Comparison of ENCODE assay signal across 21 mouse cellular contexts in the genomic region with DNA sequence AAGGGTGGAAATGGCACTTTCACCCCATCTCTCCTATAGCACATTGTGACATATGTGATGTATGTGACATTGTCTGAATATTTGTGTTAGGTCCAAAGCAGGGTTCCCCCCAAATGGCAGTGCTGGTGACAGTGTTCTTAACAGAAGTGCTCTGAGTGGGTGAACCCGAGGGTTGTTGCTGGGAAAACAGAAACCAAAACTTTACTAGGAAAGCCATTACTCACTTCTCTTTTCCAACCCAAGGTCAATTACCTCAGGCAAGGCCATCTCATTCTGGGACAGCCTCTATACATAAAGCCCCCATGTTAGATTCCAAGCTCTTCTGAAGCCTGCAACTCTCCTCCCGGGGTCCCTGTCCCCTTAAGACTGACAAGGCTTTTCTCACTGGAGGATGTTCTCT. TPM values are rescaled to one million over a fixed set of nuclear protein-coding genes. Genes with fewer than 3 reads are reported as not detected.
A peak's percentile ranks its signal among the peaks of the same experiment; 100 is the strongest.
DNase-seq lines count a peak whose midpoint lies in the region; ATAC-seq lines count a peak whose summit lies in the region.
"Had no signal": no experiment of that assay in that cellular context is flagged by ENCODE, and none has a peak within 500 bp of the region (broad histone marks: within the 10 kb centered on the region; RNA-seq: fewer than 3 reads in every experiment).

No protein-coding gene starts in this region.

- no peaks in the 10 kb centered on the region for H3K36me3 ChIP-seq in macrophage (ENCODE audit: inconsistent target)
- no peaks in the 10 kb centered on the region for H3K36me3 ChIP-seq in heart, embryonic 11.5 days (ENCODE audit: control insufficient read depth, insufficient read depth, low read length)
- H3K36me3 ChIP-seq: embryonic facial prominence, embryonic 10.5 days; heart, embryonic 12.5 days; hindbrain, embryonic 15.5 days had no signal

- no peaks in the 10 kb centered on the region for H3K4me1 ChIP-seq in heart, embryonic 11.5 days (ENCODE audit: control insufficient read depth, insufficient read depth, low read length)
- H3K4me1 ChIP-seq: embryonic facial prominence, embryonic 10.5 days; forebrain, embryonic 13.5 days; heart, embryonic 12.5 days; hindbrain, embryonic 15.5 days had no signal

- H3K27me3 ChIP-seq in heart, embryonic 11.5 days (ENCODE audit: control insufficient read depth, insufficient read depth, low read length), result no peaks in the 10 kb centered on the region
- H3K27me3 ChIP-seq: forebrain, embryonic 13.5 days; heart, embryonic 12.5 days; hindbrain, embryonic 15.5 days had no signal

- H3K4me3 ChIP-seq in macrophage (ENCODE audit: inconsistent target), result no peak overlapping the region
- no peak overlapping the region for H3K4me3 ChIP-seq in heart, embryonic 11.5 days (ENCODE audit: low read depth, low read length)
- H3K4me3 ChIP-seq: embryonic facial prominence, embryonic 10.5 days; forebrain, embryonic 13.5 days; gastrocnemius, adult 2 months; heart, adult 2 months; heart, embryonic 12.5 days; hindbrain, embryonic 15.5 days had no signal

- no peak overlapping the region for H3K9ac ChIP-seq in heart, embryonic 11.5 days (ENCODE audit: low read depth, low read length)
- H3K9ac ChIP-seq: forebrain, embryonic 13.5 days; forebrain, postnatal 0 days; heart, embryonic 12.5 days; hindbrain, embryonic 15.5 days had no signal

- peak; percentile 32 for DNase-seq in adrenal gland, adult 2 months
- no peak for DNase-seq in adrenal gland, adult 18-20 months (ENCODE audit: low spot score in 2 of 2)
- DNase-seq in right cerebral cortex, postnatal 14 days, result no peak
- no peak for DNase-seq in embryo, embryonic 10 days (ENCODE audit: low spot score)
- DNase-seq: adrenal gland, postnatal 25 days; cerebellum, adult 2 months; cerebellum, postnatal 14 days; forebrain, postnatal 0 days; gastrocnemius, adult 2 months; gastrocnemius, postnatal 36 days; heart, adult 2 months had no signal

- no peaks in the 10 kb centered on the region for H3K9me3 ChIP-seq in heart, embryonic 11.5 days (replicated peaks; ENCODE audit: control insufficient read depth, low read length)
- H3K9me3 ChIP-seq: embryonic facial prominence, embryonic 10.5 days; forebrain, embryonic 13.5 days; hindbrain, embryonic 15.5 days had no signal

- ATAC-seq in monocyte, adult 5-6 weeks (replicated peaks; ENCODE audit: insufficient number of reproducible peaks, low FRiP score, low TSS enrichment, poor library complexity, severe bottlenecking), result 0 out of 2 replicates have a peak, but pooled peaks have one; percentile 27
- ATAC-seq in heart, embryonic 11.5 days (replicated peaks; ENCODE audit: insufficient number of reproducible peaks, low FRiP score, low TSS enrichment), result no peak
- ATAC-seq: CD4-positive, CD25-positive, alpha-beta regulatory T cell, adult 4 months; forebrain, embryonic 13.5 days; forebrain, postnatal 0 days; intestine, embryonic 16.5 days had no signal

- peak overlapping the region; percentile 85 for H3K27ac ChIP-seq in macrophage
- no peak overlapping the region for H3K27ac ChIP-seq in heart, embryonic 11.5 days (ENCODE audit: low read depth, low read length)
- H3K27ac ChIP-seq: embryonic facial prominence, embryonic 10.5 days; forebrain, embryonic 13.5 days; gastrocnemius, adult 2 months; heart, adult 2 months; hindbrain, embryonic 15.5 days had no signal

- H3K4me2 ChIP-seq in heart, embryonic 11.5 days, result no peak overlapping the region
- H3K4me2 ChIP-seq: forebrain, embryonic 13.5 days; heart, embryonic 12.5 days; hindbrain, embryonic 15.5 days had no signal

- peaks cover 8% of the 10 kb centered on the region; the same call in 1 of the 2 replicates for H3K79me2 ChIP-seq in macrophage (ENCODE audit: inconsistent target)

- 43% methylated on average over 2 of the region's 2 CpGs for WGBS in macrophage (ENCODE audit: missing documents)
- 51% methylated on average over 2 of the region's 2 CpGs for WGBS in heart, embryonic 11.5 days (ENCODE audit: insufficient replicate concordance)

RNA-seq across cellular contexts. Expression of a gene that starts 21.9 kb away (rescaled TPM):
- 10 to 100 TPM in 1 of 2 experiments, 1 to 10 TPM in 1; 8.0 to 12.6 TPM for total RNA-seq in adrenal gland, adult 2 months (2021)
- 1.5 and 2.0 TPM in 2 replicates for polyA plus RNA-seq in adrenal gland, adult 2 months (2012; rRNA removed)
- total RNA-seq in adrenal gland, adult 18-20 months (2021), result 1 to 10 TPM; 9.2 to 9.5 TPM
- total RNA-seq in macrophage (2018; cell fraction: chromatin; rRNA removed), result 10 to 100 TPM in 8 of 26 experiments, 1 to 10 TPM in 16, under 1 TPM in 2; 0.58 to 21.9 (median 5.1) TPM
- total RNA-seq in macrophage (2018; cell fraction: cytosol; rRNA removed), result 1 to 10 TPM in 21 of 26 experiments, under 1 TPM in 5; 0.61 to 5.6 (median 3.6) TPM
- 10 to 100 TPM in 7 of 26 experiments, 1 to 10 TPM in 14, under 1 TPM in 3, not detected in 2; 0.64 to 16.7 (median 3.8) TPM for total RNA-seq in macrophage (2018; cell fraction: nucleus; rRNA removed)
- polyA plus RNA-seq in macrophage (2018), result 3.6 to 4.3 TPM (median 3.6 TPM) in 3 replicates
- 2.1 to 6.5 TPM (median 2.1 TPM) in 3 replicates for total RNA-seq in monocyte, adult 5-6 weeks (2017)
- 7.1 and 9.3 TPM in 2 replicates for polyA plus RNA-seq in heart, embryonic 11.5 days (2014; fragmentation: Nextera tagmentation; extraction: Ambion mirVana)

RNA-seq across cellular contexts. Expression of a gene that starts 26.5 kb away (rescaled TPM):
- total RNA-seq in adrenal gland, adult 2 months (2021), result 1 to 10 TPM in 1 of 2 experiments, under 1 TPM in 1; 0.81 to 3.5 TPM
- polyA plus RNA-seq in adrenal gland, adult 2 months (2012; rRNA removed), result 1.2 and 1.3 TPM in 2 replicates
- 1 to 10 TPM; 1.1 to 1.9 TPM for total RNA-seq in adrenal gland, adult 18-20 months (2021)
- total RNA-seq in macrophage (2018; cell fraction: chromatin; rRNA removed), result 1 to 10 TPM in 10 of 26 experiments, under 1 TPM in 3, not detected in 13; 0.74 to 3.1 (median 1.2) TPM
- 10 to 100 TPM in 8 of 26 experiments, 1 to 10 TPM in 18; 1.1 to 16.8 (median 5.2) TPM for total RNA-seq in macrophage (2018; cell fraction: cytosol; rRNA removed)
- 10 to 100 TPM in 4 of 26 experiments, 1 to 10 TPM in 17, under 1 TPM in 2, not detected in 3; 0.75 to 12.7 (median 3.5) TPM for total RNA-seq in macrophage (2018; cell fraction: nucleus; rRNA removed)
- polyA plus RNA-seq in macrophage (2018), result 1.2 to 5.3 TPM (median 2.4 TPM) in 3 replicates
- total RNA-seq in monocyte, adult 5-6 weeks (2017), result 13.5 to 64.4 TPM (median 25.6 TPM) in 3 replicates
- polyA plus RNA-seq in heart, embryonic 11.5 days (2014; fragmentation: Nextera tagmentation; extraction: Ambion mirVana), result 0.27 TPM in 1 of 2 replicates, not detected in the other
- total RNA-seq: forebrain, postnatal 0 days; gastrocnemius, adult 2 months; gastrocnemius, postnatal 36 days; MEL had no signal
- polyA plus RNA-seq: embryonic facial prominence, embryonic 10.5 days; forebrain, embryonic 13.5 days; forebrain, postnatal 0 days; heart, embryonic 12.5 days; hindbrain, embryonic 15.5 days had no signal

RNA-seq across cellular contexts. Expression of a gene that starts 58.7 kb away (rescaled TPM):
- total RNA-seq in adrenal gland, adult 2 months (2021), result 100 to 1,000 TPM; 141 to 170 TPM
- polyA plus RNA-seq in adrenal gland, adult 2 months (2012; rRNA removed), result 21.3 and 25.9 TPM in 2 replicates
- 100 to 1,000 TPM; 125 to 136 TPM for total RNA-seq in adrenal gland, adult 18-20 months (2021)
- 100 to 1,000 TPM; 107 to 236 (median 170) TPM for total RNA-seq in macrophage (2018; cell fraction: chromatin; rRNA removed)
- total RNA-seq in macrophage (2018; cell fraction: cytosol; rRNA removed), result 10 to 100 TPM; 37.8 to 63.8 (median 49.3) TPM
- 100 to 1,000 TPM in 13 of 26 experiments, 10 to 100 TPM in 13; 58.5 to 165 (median 99.2) TPM for total RNA-seq in macrophage (2018; cell fraction: nucleus; rRNA removed)
- polyA plus RNA-seq in macrophage (2018), result 27.9 to 38.0 TPM (median 32.0 TPM) in 3 replicates
- total RNA-seq in monocyte, adult 5-6 weeks (2017), result 69.4 to 95.6 TPM (median 71.4 TPM) in 3 replicates
- 25.9 and 27.8 TPM in 2 replicates for polyA plus RNA-seq in heart, embryonic 11.5 days (2014; fragmentation: Nextera tagmentation; extraction: Ambion mirVana)
